Comparison of ENCODE assay signal across 8 mouse cellular contexts in genomic region chr11:60222469-60223236, GRCm38 (mm10). TPM values are rescaled to one million over a fixed set of nuclear protein-coding genes. Genes with fewer than 3 reads are reported as not detected.
A peak's percentile ranks its signal among the peaks of the same experiment; 100 is the strongest.
DNase-seq lines count a peak whose midpoint lies in the region; ATAC-seq and TF ChIP-seq lines count a peak whose summit lies in the region.

Gene Srebf1 (minus strand): TSS chr11:60222581.

- peaks cover 19% of the 10 kb centered on the region for H3K4me1 ChIP-seq in hindbrain, embryonic 16.5 days (ENCODE audit: control insufficient read depth, insufficient read depth, low read depth, low read length)

- H3K27me3 ChIP-seq in hindbrain, embryonic 16.5 days (replicated peaks; ENCODE audit: control insufficient read depth, insufficient read depth, low read length) = no peaks in the 10 kb centered on the region

- intact Hi-C loops in gastrocnemius, adult 2 months (cut with DNase I) = no loop called here

- peak within 1 kb of the TSS; percentile 54 for H3K9ac ChIP-seq in hindbrain, embryonic 16.5 days (ENCODE audit: low read depth, low read length)

- WGBS in hindbrain, embryonic 16.5 days = 5% methylated on average over 46 of the region's 46 CpGs

- peak within 1 kb of the TSS; percentile 69 for H3K4me2 ChIP-seq in hindbrain, embryonic 16.5 days (ENCODE audit: low read length)

- H3K9me3 ChIP-seq in hindbrain, embryonic 16.5 days (ENCODE audit: control insufficient read depth, low read length) = no peaks in the 10 kb centered on the region

- DNase-seq in R1 (ENCODE audit: low read depth, low spot score) = peak; percentile 91
- peak; percentile 49 to 61 for DNase-seq in cerebellum, postnatal 36 days
- peak; percentile 92 for DNase-seq in gastrocnemius, adult 2 months
- peak in 1 of 2 experiments; percentile 73 for DNase-seq in left cerebral cortex, adult 8-10 months (ENCODE audit: low spot score in 2 of 2)
- DNase-seq in right cerebral cortex, adult 18-20 months = peak; percentile 72
- peak; percentile 44 for DNase-seq in urinary bladder, postnatal 10 days (ENCODE audit: low spot score)

- ATAC-seq in hindbrain, embryonic 16.5 days = peak; percentile 65
- ATAC-seq in megakaryocyte, adult 5-6 weeks (ENCODE audit: poor library complexity, severe bottlenecking) = peak; percentile 78

- H3K27ac ChIP-seq in gastrocnemius, adult 2 months = peak within 1 kb of the TSS; percentile 99
- H3K27ac ChIP-seq in hindbrain, embryonic 16.5 days (ENCODE audit: low read depth, low read length) = peak within 1 kb of the TSS; percentile 71

- no peaks in the 10 kb centered on the region for H3K36me3 ChIP-seq in hindbrain, embryonic 16.5 days (ENCODE audit: control insufficient read depth, insufficient read depth, low read length)

- peak; percentile 48 for TF ChIP-seq CTCF in gastrocnemius, adult 2 months (IDR thresholded peaks at IDR 0.05)

- peak within 1 kb of the TSS; percentile 76 for H3K4me3 ChIP-seq in gastrocnemius, adult 2 months
- peak within 1 kb of the TSS; percentile 34 for H3K4me3 ChIP-seq in hindbrain, embryonic 16.5 days (ENCODE audit: low read length)

RNA-seq across cellular contexts. Expression of gene Srebf1, which starts in this region (rescaled TPM):
- 10 to 100 TPM; 27.5 to 43.4 TPM for total RNA-seq in gastrocnemius, adult 2 months (2021)
- polyA plus RNA-seq in hindbrain, embryonic 16.5 days (2015; fragmentation: Nextera tagmentation; extraction: Ambion mirVana) = 42.5 and 44.8 TPM in 2 replicates
- 100 to 1,000 TPM in 2 of 4 experiments, 10 to 100 TPM in 2; 85.8 to 103 (median 100) TPM for total RNA-seq in left cerebral cortex, adult 8-10 months (2022)
- 27.5 and 37.3 TPM in 2 replicates for total RNA-seq in megakaryocyte, adult 5-6 weeks (2015)
- 27.6 and 43.3 TPM in 2 replicates for total RNA-seq in megakaryocyte, adult 5-6 weeks (2017)
